Mouse (Mus musculus) thymus, adult 18-20 months (tissue): Measurements from ENCODE around the gene Lyrm7.
A peak's percentile ranks its signal among the peaks of the same experiment; 100 is the strongest.

Source experiments
- DNase-seq, 2 experiments: peaks; one replicate each; pipeline ENCODE4 v3.0.0; 2022; ENCODE audit warnings: mixed read lengths in 2 of 2

The Lyrm7 gene

GRCm38 (mm10) chr11:54845470-54846442 is 15.0 kb downstream of the Lyrm7 start:
- DNase-seq: no peak

GRCm38 (mm10) chr11:54844959-54845358 is 15.8 kb downstream of the Lyrm7 start:
- peak in 1 of 2 experiments; percentile 42 for DNase-seq

GRCm38 (mm10) chr11:54844424-54844823 is 16.3 kb downstream of the Lyrm7 start:
- DNase-seq: peak; percentile 67 to 80

- DNase-seq: no peak
Measured at GRCm38 (mm10) chr11:54840891-54841290, 19.8 kb downstream of the Lyrm7 start.

- no peak for DNase-seq
Measured at GRCm38 (mm10) chr11:54839696-54840095, 21.0 kb downstream of the Lyrm7 start.

GRCm38 (mm10) chr11:54836106-54836505 is 24.6 kb downstream of the Lyrm7 start:
- no peak for DNase-seq

- DNase-seq: no peak
Measured at GRCm38 (mm10) chr11:54834596-54834995, 26.1 kb downstream of the Lyrm7 start.

GRCm38 (mm10) chr11:54833833-54834232 is 26.9 kb downstream of the Lyrm7 start:
- no peak for DNase-seq

- DNase-seq: no peak
Measured at GRCm38 (mm10) chr11:54826819-54827218, 33.9 kb downstream of the Lyrm7 start.

GRCm38 (mm10) chr11:54825774-54826173 is 34.9 kb downstream of the Lyrm7 start:
- DNase-seq: no peak

- no peak for DNase-seq
Measured at GRCm38 (mm10) chr11:54823467-54823866, 37.2 kb downstream of the Lyrm7 start.

GRCm38 (mm10) chr11:54819489-54819888 is 41.2 kb downstream of the Lyrm7 start:
- DNase-seq: no peak

- DNase-seq: no peak
Measured at GRCm38 (mm10) chr11:54817449-54817848, 43.3 kb downstream of the Lyrm7 start.

GRCm38 (mm10) chr11:54815659-54816058 is 45.1 kb downstream of the Lyrm7 start:
- no peak for DNase-seq

- no peak for DNase-seq
Measured at GRCm38 (mm10) chr11:54812812-54813516, 47.8 kb downstream of the Lyrm7 start.

GRCm38 (mm10) chr11:54812314-54812713 is 48.4 kb downstream of the Lyrm7 start:
- DNase-seq: no peak

- no peak for DNase-seq
Measured at GRCm38 (mm10) chr11:54811054-54811453, 49.7 kb downstream of the Lyrm7 start.

GRCm38 (mm10) chr11:54809582-54809981 is 51.1 kb downstream of the Lyrm7 start:
- no peak for DNase-seq

GRCm38 (mm10) chr11:54808177-54808576 is 52.5 kb downstream of the Lyrm7 start:
- DNase-seq: no peak

- DNase-seq: no peak
Measured at GRCm38 (mm10) chr11:54807669-54808068, 53.0 kb downstream of the Lyrm7 start.

- DNase-seq: no peak
Measured at GRCm38 (mm10) chr11:54806891-54807290, 53.8 kb downstream of the Lyrm7 start.

- DNase-seq: no peak
Measured at GRCm38 (mm10) chr11:54805196-54805595, 55.5 kb downstream of the Lyrm7 start.

GRCm38 (mm10) chr11:54802621-54803020 is 58.1 kb downstream of the Lyrm7 start:
- no peak for DNase-seq
